Mouse (Mus musculus) heart, postnatal 0 days (tissue): ENCODE measurements at regions not wholly inside any gene's neighbourhood (a gene's known extent, or its start where the extent isn't known, plus 50 kb on each side); places are given as distances from the start of the nearest gene placed in this dataset.

Experiments used
- CTCF ChIP-seq: IDR thresholded peaks from 2 replicates; pipeline ENCODE4 v1.5.1; 2016; ENCODE audit warnings: antibody characterized with exemption, control low read depth, low read depth
- EP300 ChIP-seq: IDR thresholded peaks from 2 replicates; pipeline ENCODE4 v1.6.1; 2016; ENCODE audit warnings: antibody characterized with exemption, low read depth

DNA sequence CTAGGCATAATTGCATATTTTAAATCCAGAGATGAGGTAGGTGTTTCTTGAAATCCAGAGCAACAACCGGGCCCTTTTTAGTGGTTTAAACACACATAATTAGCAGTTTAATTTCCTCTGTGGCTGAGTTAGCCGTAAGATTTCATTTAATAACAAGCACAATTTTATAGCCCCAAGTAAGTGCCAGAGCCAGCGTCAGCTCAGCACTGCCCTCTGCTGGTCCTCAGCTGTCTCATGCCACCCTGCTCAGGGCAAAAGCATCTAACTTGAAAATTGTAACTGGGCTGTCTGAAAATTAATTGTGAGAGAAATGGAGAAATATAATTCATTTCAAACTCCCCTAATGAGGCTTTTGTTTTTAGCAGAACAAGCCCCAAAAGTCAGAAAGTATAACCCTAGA, 437.7 kb upstream of the Tle4 start:
- peak; percentile 77 for TF ChIP-seq CTCF
- TF ChIP-seq EP300, result no peak
